Mouse (Mus musculus) macrophage (primary cell): Measurements from ENCODE around the gene Gm42742. TPM values are rescaled to one million over a fixed set of nuclear protein-coding genes. Genes with fewer than 3 reads are reported as not detected.

ENCODE experiments used
- H3K27ac ChIP-seq: fragments of 350-480 bp; formaldehyde crosslinking; 2 replicates; pipeline ENCODE4 v1.9.0; 2021
- H3K36me3 ChIP-seq: fragments of 350-480 bp; formaldehyde crosslinking; 2 replicates; pipeline ENCODE4 v1.9.0; 2021; ENCODE audit errors: inconsistent target
- H3K4me3 ChIP-seq: fragments of 350-480 bp; formaldehyde crosslinking; 2 replicates; pipeline ENCODE4 v1.9.0; 2021; ENCODE audit errors: inconsistent target
- H3K79me2 ChIP-seq: fragments of 350-480 bp; formaldehyde crosslinking; 2 replicates; pipeline ENCODE4 v1.9.0; 2021; ENCODE audit errors: inconsistent target
- WGBS: methylation state at CpG from one replicate; pipeline ENCODE4 v1.1.7; 2026; ENCODE audit warnings: inconsistent platforms; ENCODE audit not compliant: missing documents; 5-methylcytosine and 5-hydroxymethylcytosine counted together
- polyA plus RNA-seq: library from polyadenylated mRNA; stranded (reverse); fragments of 250-400 nt; gene quantifications from 3 replicates; pipeline ENCODE4 v1.2.4, GENCODE M21; 2018; ENCODE audit warnings: inconsistent platforms
- total RNA-seq, 78 experiments: library from RNA; depleted of rRNA; stranded (reverse); fragments of 250-400 nt; gene quantifications; 1 replicate in 9 of 78; 2 replicates in 24 of 78; 3 replicates in 43 of 78; 4 replicates in 2 of 78; pipeline ENCODE4 v1.2.4; 2018; ENCODE audit warnings: inconsistent platforms in 56 of 78

The Gm42742 gene
- total RNA-seq (2018; cell fraction: chromatin; rRNA removed): 10 to 100 TPM in 15 of 26 experiments, 1 to 10 TPM in 9, under 1 TPM in 1, not detected in 1; 0.36 to 36.4 (median 12.7) TPM
- 10 to 100 TPM in 22 of 26 experiments, 1 to 10 TPM in 4; 1.8 to 40.9 (median 20.4) TPM for total RNA-seq (2018; cell fraction: cytosol; rRNA removed)
- 10 to 100 TPM in 21 of 26 experiments, 1 to 10 TPM in 5; 7.5 to 42.8 (median 18.3) TPM for total RNA-seq (2018; cell fraction: nucleus; rRNA removed)
- polyA plus RNA-seq: 15.3 to 31.9 TPM (median 18.2 TPM) in 3 replicates

GRCm38 (mm10) chr7:127020901-127021562 lies at the start of gene Gm42742, which contains the start of gene Prrt2:
Gene Gm42742 (minus strand): TSS chr7:127021097.
Gene Prrt2 (minus strand): TSS chr7:127021211.
- no peak within 1 kb of the TSS for H3K27ac ChIP-seq
- no peak within 1 kb of the TSS for H3K4me3 ChIP-seq
- peaks cover 22% of the 10 kb centered on the region for H3K79me2 ChIP-seq
- H3K36me3 ChIP-seq: 0 out of 2 replicates have a peak, but pooled peaks cover 5% of the 10 kb centered on the region
- WGBS: 19% methylated on average over 34 of the region's 37 CpGs

GRCm38 (mm10) chr7:127066317-127066716 lies 45.4 kb upstream of the Gm42742 start:
- WGBS: 87% methylated on average over 4 of the region's 4 CpGs
- Histone ChIP-seq H3K4me3 (no peak overlapping the region), H3K79me2 (no peaks in the 10 kb centered on the region), H3K36me3 (no peaks in the 10 kb centered on the region), H3K27ac (no peak overlapping the region)

DNA sequence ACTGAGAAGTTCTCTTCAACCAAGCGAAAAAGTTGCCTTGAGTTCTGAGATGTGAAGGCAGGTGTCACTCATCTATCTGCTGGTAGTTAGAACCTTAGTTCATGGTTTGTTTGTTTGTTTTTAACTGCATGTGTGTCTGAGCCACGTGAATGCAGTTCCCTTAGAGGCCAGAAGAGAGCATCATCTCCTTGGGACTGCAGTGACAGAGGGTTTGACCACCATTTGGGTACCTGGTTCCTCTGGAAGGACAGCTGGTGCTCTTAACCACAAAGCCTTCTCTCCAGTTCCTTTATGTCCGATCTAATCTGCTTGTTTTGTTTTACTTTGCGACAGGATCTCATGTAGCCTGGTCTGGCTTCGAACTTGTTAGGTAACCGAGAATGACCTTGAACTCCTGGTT lies 44.6 kb upstream of the Gm42742 start:
- Histone ChIP-seq H3K79me2 (no peaks in the 10 kb centered on the region), H3K27ac (no peak overlapping the region), H3K36me3 (no peaks in the 10 kb centered on the region), H3K4me3 (no peak overlapping the region)
- WGBS: 88% methylated on average over 6 of the region's 6 CpGs

DNA sequence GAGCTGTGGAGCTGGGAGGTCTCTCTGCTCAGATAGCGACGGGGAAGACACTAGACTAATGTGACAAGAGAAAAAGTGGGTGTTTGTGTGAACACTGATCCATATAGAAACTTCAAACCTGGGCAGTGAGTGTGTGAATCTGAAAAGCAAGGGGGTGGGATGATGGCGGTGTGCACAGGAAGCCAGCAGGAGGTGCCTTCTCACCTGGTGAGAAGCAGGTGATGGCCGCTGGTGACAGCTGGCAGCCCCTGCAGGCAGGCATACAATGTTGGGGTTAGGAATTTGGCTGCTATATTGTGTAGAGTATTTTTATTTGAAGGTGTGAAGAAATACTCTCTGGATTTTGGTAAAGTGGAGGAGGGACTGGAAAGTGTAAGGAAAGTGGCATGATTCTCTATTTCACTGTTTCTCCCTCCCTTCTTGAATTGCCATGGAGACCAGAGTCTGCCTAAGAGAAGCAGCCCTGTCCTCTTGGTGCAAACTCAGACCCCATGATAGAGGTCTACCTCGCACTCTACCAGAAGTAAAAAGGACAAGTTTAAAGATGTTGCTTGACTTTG lies 34.2 kb upstream of the Gm42742 start:
- Histone ChIP-seq H3K27ac (no peak overlapping the region), H3K36me3 (no peaks in the 10 kb centered on the region), H3K79me2 (no peaks in the 10 kb centered on the region), H3K4me3 (no peak overlapping the region)
- WGBS: 87% methylated on average over 5 of the region's 5 CpGs

DNA sequence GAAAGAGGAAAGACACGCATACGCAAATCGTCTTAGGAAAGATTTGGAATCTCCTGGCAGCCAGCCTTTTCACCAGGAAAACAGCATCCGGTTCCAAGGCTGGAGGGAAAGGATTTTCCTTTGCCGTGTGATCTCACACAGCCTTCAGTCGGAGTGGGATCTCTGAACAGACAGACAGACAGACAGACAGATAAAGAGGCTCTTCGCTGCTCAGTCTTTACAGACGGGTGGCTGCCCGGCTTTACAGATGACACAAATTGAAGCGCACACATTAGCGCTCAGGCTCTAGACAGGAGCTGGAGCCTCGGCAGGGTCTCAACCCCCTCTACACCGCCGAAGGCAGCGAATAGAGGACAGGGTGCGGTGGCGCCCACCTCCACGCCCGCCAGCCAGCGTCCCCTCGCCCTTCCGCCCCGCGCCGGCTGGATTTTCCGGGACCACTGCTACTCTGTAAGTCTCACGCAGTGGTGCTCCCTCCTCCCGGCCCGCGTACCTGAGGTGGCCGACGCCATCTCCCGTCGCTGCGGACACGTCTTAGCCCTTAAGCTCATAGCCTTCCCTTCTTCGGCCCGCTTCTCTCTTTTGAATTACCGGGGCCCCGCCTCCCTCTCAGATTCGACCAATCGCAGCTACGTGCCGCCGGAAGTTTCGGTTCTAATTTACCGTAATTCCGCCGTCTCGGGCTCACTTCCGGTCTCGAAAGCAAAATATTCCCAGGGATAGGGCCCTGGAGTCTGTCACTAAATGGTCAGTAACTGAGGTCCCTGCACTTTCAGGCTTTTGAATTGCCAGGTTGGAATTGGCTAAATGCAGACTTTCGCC lies 21.2 kb upstream of the Gm42742 start, which contains the start of gene Kif22:
Gene Kif22, minus strand, starts transcription at position 621 of the 822 bp plus-strand sequence.
- under 1% methylated on average over 53 of the region's 53 CpGs for WGBS
- Histone ChIP-seq H3K4me3 (peak within 1 kb of the TSS; percentile 72), H3K36me3 (no peaks in the 10 kb centered on the region), H3K27ac (peak within 1 kb of the TSS; percentile 51), H3K79me2 (peaks cover 52% of the 10 kb centered on the region)

DNA sequence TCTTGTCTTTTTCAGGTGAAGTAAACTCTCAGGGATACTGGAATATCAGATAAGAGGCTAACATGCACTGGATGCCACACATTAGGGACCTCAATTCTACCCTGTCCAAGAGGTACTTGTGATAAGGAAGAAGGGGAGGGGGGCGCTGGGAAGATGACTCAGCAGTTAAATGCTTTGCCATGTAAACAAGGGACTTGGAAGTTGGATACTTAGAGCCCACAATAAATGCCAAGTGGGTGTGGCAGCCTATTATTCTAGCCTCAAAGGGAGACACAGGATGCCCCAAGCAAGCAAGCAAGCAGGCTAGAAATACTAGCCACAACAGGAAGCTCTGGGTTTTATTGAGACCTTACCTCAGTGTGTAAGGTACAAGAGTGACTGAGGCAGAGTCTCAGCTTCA lies 10.3 kb upstream of the Gm42742 start:
- no peaks in the 10 kb centered on the region for H3K36me3 ChIP-seq
- H3K4me3 ChIP-seq: no peak overlapping the region
- 0 out of 2 replicates have a peak, but pooled peaks cover 3% of the 10 kb centered on the region for H3K79me2 ChIP-seq
- H3K27ac ChIP-seq: no peak overlapping the region
- 64% methylated on average over 1 of the region's 1 CpGs for WGBS

DNA sequence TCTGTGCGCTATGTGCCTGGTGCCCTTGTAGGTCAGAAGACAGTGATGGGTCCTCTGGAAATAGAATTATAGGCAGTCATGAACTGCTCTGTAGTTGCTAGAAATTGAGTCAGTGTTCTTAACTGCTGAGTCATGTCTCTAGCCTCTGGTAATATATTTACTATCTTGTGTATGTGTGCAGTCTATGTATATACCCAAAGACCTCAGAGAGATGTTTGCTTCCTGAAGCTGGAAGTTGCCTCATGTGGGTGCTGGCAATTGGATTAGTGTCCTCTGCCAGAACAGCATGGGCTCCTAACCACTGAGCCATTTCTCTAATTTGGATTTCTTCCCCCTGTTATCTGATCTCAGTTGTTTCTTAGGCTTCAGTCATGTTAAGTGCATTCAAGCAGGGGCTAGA lies 9.3 kb upstream of the Gm42742 start:
- H3K27ac ChIP-seq: peak overlapping the region; percentile 4; the same call in 1 of the 2 replicates
- WGBS: 93% methylated on average over 1 of the region's 1 CpGs
- H3K36me3 ChIP-seq: no peaks in the 10 kb centered on the region

DNA sequence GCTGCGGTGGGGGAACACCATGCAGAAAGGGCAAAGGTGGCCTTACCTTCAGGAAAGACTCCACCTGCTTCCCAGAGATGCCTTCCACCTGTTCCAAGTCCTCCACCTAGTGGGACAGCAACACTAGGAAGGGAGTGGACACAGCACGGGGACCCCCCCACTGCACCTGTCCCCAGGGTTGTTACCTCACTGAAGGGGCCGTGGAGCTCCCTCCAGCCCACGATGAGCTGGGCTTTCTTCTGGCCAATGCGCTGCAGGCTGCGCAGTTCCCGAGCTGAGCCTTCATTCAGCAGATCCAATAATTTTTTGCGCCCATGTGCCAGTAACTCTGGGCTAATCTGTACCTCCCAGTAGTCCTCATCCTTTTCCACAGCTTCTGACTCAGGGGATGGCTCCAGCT lies 7.0 kb upstream of the Gm42742 start:
- Histone ChIP-seq H3K4me3 (peak overlapping the region; percentile 44), H3K36me3 (no peaks in the 10 kb centered on the region), H3K79me2 (peaks cover 22% of the 10 kb centered on the region), H3K27ac (peak overlapping the region; percentile 84)
- WGBS: 49% methylated on average over 8 of the region's 8 CpGs

More for the DNA sequence above, 9.3 kb upstream of the Gm42742 start:
- no peak overlapping the region for H3K4me3 ChIP-seq
- peaks cover under 1% of the 10 kb centered on the region; the same call in 1 of the 2 replicates for H3K79me2 ChIP-seq

DNA sequence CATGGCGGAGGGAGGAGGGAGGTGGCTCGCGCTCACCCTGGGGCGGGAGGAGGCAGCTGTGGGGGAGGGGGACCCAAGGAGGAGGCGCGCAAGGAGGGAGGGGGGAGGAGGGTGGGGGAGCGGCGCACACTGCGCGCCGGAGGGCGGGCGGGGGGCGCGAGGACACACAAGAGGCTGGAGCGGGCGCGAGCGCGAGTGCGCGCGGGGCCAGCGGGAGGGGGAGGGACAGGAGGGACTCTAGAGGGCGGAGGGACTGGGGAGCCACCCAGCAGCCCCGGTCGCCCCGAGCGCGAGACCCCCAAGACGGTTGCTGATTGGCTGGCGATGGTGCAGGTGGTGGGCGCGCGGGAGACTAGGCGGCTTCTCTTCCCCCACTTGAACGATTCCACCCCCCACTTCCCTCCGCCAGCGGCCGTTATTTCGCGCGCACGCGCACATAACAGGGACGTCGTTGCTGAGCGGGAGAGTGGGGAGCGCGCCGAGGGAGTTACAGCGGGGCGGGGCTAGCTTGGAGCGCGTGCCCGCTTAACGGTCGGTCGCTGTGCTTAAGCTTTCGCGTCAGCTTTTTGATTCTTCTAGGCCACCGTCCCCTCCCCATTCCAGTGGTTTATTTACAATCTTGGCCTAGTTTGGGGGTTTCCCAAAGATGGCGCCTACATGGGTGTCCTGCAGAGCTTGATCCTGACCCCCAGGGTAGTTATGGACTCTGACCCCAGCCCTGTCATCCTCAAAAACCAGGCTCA lies 6.3 kb upstream of the Gm42742 start, which contains the start of gene Maz:
Gene Maz, minus strand, starts transcription at position 54 of the 743 bp plus-strand sequence.
- H3K36me3 ChIP-seq: 0 out of 2 replicates have a peak, but pooled peaks cover 5% of the 10 kb centered on the region
- H3K79me2 ChIP-seq: peaks cover 22% of the 10 kb centered on the region
- H3K4me3 ChIP-seq: peak within 1 kb of the TSS; percentile 44
- H3K27ac ChIP-seq: peak within 1 kb of the TSS; percentile 84
- 1% methylated on average over 48 of the region's 63 CpGs for WGBS

GRCm38 (mm10) chr7:127026616-127026983 lies 5.7 kb upstream of the Gm42742 start:
- no CpG with 5 or more reads among the region's 48 CpGs for WGBS
- Histone ChIP-seq H3K4me3 (no peak overlapping the region), H3K79me2 (peaks cover 22% of the 10 kb centered on the region), H3K36me3 (0 out of 2 replicates have a peak, but pooled peaks cover 5% of the 10 kb centered on the region), H3K27ac (no peak overlapping the region)

GRCm38 (mm10) chr7:127026161-127026600 lies 5.3 kb upstream of the Gm42742 start:
- Histone ChIP-seq H3K79me2 (peaks cover 22% of the 10 kb centered on the region), H3K36me3 (0 out of 2 replicates have a peak, but pooled peaks cover 5% of the 10 kb centered on the region), H3K4me3 (peak overlapping the region; percentile 15; the same call in 1 of the 2 replicates), H3K27ac (peak overlapping the region; percentile 36; the same call in 1 of the 2 replicates)
- WGBS: under 1% methylated on average over 27 of the region's 48 CpGs

DNA sequence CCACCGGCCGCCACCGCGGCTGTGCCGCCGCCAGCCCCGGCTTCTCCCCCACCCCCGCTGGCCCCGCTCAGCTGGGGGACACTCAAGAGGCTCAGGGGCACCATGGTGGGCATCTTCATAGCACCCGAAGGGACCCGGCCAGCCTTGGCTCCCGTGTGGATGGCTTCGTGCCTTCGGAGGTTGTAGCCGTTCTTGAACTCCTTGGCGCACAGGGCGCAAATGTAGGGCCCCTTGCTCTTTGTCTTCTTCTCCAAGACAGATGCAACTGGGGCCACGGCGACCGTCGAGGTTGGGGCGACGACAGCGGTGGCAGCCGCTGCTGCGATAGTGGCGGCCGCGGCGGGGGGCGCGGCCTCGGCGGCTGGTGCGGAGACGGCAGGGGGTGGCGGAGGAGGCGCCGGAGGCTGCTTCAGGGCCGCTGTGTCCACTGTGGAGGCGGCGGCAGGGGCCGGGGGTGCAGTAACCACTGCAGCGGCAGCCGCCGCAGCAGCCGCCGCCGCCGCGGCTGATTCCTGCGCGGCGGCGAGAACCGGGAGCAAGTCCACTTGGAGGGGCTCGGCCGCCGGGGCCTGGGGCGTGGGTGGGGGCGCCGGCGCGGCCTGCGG lies 4.8 kb upstream of the Gm42742 start:
- whole genome bisulfite sequencing: 0% methylated on average over 62 of the region's 65 CpGs
- peak overlapping the region; percentile 47 for H3K4me3 ChIP-seq
- H3K36me3 ChIP-seq: 0 out of 2 replicates have a peak, but pooled peaks cover 5% of the 10 kb centered on the region
- peak overlapping the region; percentile 77 for H3K27ac ChIP-seq
- peaks cover 22% of the 10 kb centered on the region for H3K79me2 ChIP-seq
